22 mouse cellular contexts compared by ENCODE assay signal in genomic region chrX:143893180-143893579, GRCm38 (mm10). TPM values are rescaled to one million over a fixed set of nuclear protein-coding genes. Genes with fewer than 3 reads are reported as not detected.
"Had no signal": no experiment of that assay in that cellular context is flagged by ENCODE, and none has a peak within 500 bp of the region (broad histone marks: within the 10 kb centered on the region; RNA-seq: fewer than 3 reads in every experiment).

No protein-coding gene starts in this region.

- H3K4me3 ChIP-seq: intestine, embryonic 15.5 days; kidney, embryonic 15.5 days; limb, embryonic 13.5 days; megakaryocyte, embryonic 14.5 days; midbrain, embryonic 10.5 days; midbrain, embryonic 15.5 days; neural tube, embryonic 12.5 days; neural tube, embryonic 15.5 days; stomach, embryonic 15.5 days had no signal

- H3K9me3 ChIP-seq: intestine, embryonic 15.5 days; kidney, embryonic 15.5 days; limb, embryonic 13.5 days; megakaryocyte, embryonic 14.5 days; midbrain, embryonic 10.5 days; midbrain, embryonic 15.5 days; neural tube, embryonic 12.5 days; neural tube, embryonic 15.5 days; stomach, embryonic 15.5 days had no signal

- H3K27me3 ChIP-seq: intestine, embryonic 15.5 days; midbrain, embryonic 15.5 days; neural tube, embryonic 12.5 days; stomach, embryonic 15.5 days had no signal

- ATAC-seq: intestine, embryonic 15.5 days; midbrain, embryonic 15.5 days had no signal

- H3K9ac ChIP-seq: intestine, embryonic 15.5 days; kidney, embryonic 15.5 days; limb, embryonic 13.5 days; liver, embryonic 14.5 days; midbrain, embryonic 15.5 days; neural tube, embryonic 12.5 days; neural tube, embryonic 15.5 days; stomach, embryonic 15.5 days had no signal

- H3K36me3 ChIP-seq: intestine, embryonic 15.5 days; kidney, embryonic 15.5 days; limb, embryonic 13.5 days; midbrain, embryonic 10.5 days; midbrain, embryonic 15.5 days; neural tube, embryonic 12.5 days; neural tube, embryonic 15.5 days; stomach, embryonic 15.5 days had no signal

- H3K27ac ChIP-seq: intestine, embryonic 15.5 days; kidney, embryonic 15.5 days; limb, embryonic 13.5 days; liver, embryonic 14.5 days; midbrain, embryonic 10.5 days; midbrain, embryonic 15.5 days; neural tube, embryonic 12.5 days; neural tube, embryonic 15.5 days; stomach, embryonic 15.5 days had no signal

- H3K4me1 ChIP-seq: intestine, embryonic 15.5 days; kidney, embryonic 15.5 days; limb, embryonic 13.5 days; megakaryocyte, embryonic 14.5 days; midbrain, embryonic 10.5 days; midbrain, embryonic 15.5 days; neural tube, embryonic 12.5 days; neural tube, embryonic 15.5 days; stomach, embryonic 15.5 days had no signal

- DNase-seq: kidney, adult 11 months; kidney, adult 8-10 months; kidney, postnatal 10 days; kidney, postnatal 36 days; left cerebral cortex, postnatal 4 days; lung, adult 2 months; lung, postnatal 36 days; retina, postnatal 1 day; right cerebral cortex, postnatal 25 days; spleen, adult 18-20 months; thymus, postnatal 25 days had no signal

- H3K4me2 ChIP-seq: intestine, embryonic 15.5 days; kidney, embryonic 15.5 days; limb, embryonic 13.5 days; liver, embryonic 11.5 days; midbrain, embryonic 15.5 days; neural tube, embryonic 12.5 days; neural tube, embryonic 15.5 days; stomach, embryonic 15.5 days had no signal

RNA-seq across cellular contexts. Expression of gene Dcx, which starts 39.9 kb away (rescaled TPM):
- polyA plus RNA-seq: lung, adult 2 months had no signal
